Mouse (Mus musculus): ENCODE results near the gene Cdk11b.
"Not testable (repeated sequence)": the region's sequence is repeated elsewhere in the genome, so short reads cannot be mapped to it uniquely, and the experiment has no call there.

Gene Cdk11b

GRCm38 (mm10) chr4:155668689-155669597 lies 44.3 kb downstream of the Cdk11b start, which contains the start of gene Mib2:
Mib2 (minus strand) TSS chr4:155669198.
- DNase-seq (ENCODE audit: low read depth, low spot score): peak; percentile 95

GRCm38 (mm10) chr4:155669598-155670075 lies 45.0 kb downstream of the Cdk11b start:
- DNase-seq (ENCODE audit: low read depth, low spot score): no peak

- DNase-seq (ENCODE audit: low read depth, low spot score): not testable (repeated sequence)
Observed at GRCm38 (mm10) chr4:155670236-155670635, 45.6 kb downstream of the Cdk11b start.

- no peak for DNase-seq (ENCODE audit: low read depth, low spot score)
Observed at GRCm38 (mm10) chr4:155672082-155672481, 47.4 kb downstream of the Cdk11b start.

- no peak for DNase-seq (ENCODE audit: low read depth, low spot score)
Observed at GRCm38 (mm10) chr4:155675991-155676390, 51.3 kb downstream of the Cdk11b start.

- not testable (repeated sequence) for DNase-seq (ENCODE audit: low read depth, low spot score)
Observed at GRCm38 (mm10) chr4:155683670-155684277, 59.1 kb downstream of the Cdk11b start.

DNA sequence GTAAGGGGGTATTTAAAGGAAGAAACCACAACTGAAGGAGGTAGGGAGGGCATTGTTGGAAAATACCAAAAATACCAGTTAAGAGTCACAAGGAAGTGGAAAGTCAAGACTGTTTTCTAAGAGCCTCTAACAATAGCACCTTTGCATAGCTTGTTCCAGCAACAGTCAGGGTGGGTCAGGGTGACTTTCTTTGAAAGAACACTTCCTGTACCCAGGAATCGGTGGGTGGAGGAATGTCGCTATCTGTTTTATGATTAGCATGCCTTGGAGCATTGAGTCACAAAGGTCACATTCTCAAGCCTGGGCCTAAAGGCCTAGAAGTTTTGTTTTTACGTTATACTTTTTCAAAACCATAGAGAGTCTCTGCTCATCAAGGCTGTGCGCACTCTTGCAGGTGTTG lies 63.1 kb downstream of the Cdk11b start:
- DNase-seq (ENCODE audit: low read depth, low spot score): not testable (repeated sequence)

GRCm38 (mm10) chr4:155690571-155691375 lies 66.1 kb downstream of the Cdk11b start:
- no peak for DNase-seq (ENCODE audit: low read depth, low spot score)

- DNase-seq (ENCODE audit: low read depth, low spot score): no peak
Observed at GRCm38 (mm10) chr4:155692421-155692820, 67.8 kb downstream of the Cdk11b start.

- DNase-seq (ENCODE audit: low read depth, low spot score): no peak
Observed at GRCm38 (mm10) chr4:155694111-155694481, 69.4 kb downstream of the Cdk11b start, which contains the start of gene Fndc10. Fndc10 (plus strand) TSS chr4:155694342.

GRCm38 (mm10) chr4:155694482-155695401 lies 70.1 kb downstream of the Cdk11b start:
- DNase-seq (ENCODE audit: low read depth, low spot score): no peak

- DNase-seq (ENCODE audit: low read depth, low spot score): no peak
Observed at GRCm38 (mm10) chr4:155695531-155696062, 70.9 kb downstream of the Cdk11b start.

GRCm38 (mm10) chr4:155696261-155697255 lies 71.9 kb downstream of the Cdk11b start:
- DNase-seq (ENCODE audit: low read depth, low spot score): no peak
